Mouse (Mus musculus) spleen, adult 2 months (tissue): ENCODE measurements around the gene Lmbrd2. TPM values are rescaled to one million over a fixed set of nuclear protein-coding genes. Genes with fewer than 3 reads are reported as not detected.

Source experiments
- DNase-seq, 2 experiments: peaks; one replicate each; pipeline versions ENCODE4 v3.0.0 to v3.0.0-alpha.2; 2012 to 2021; ENCODE audit warnings: low spot score in 2 of 2, low read depth in 1 of 2
- H3K27ac ChIP-seq: fragments of 200-500 bp; 2 replicates; pipeline ENCODE4 v1.5.1; 2012; ENCODE audit warnings: low read length, inconsistent platforms; ENCODE audit not compliant: insufficient read depth
- H3K27me3 ChIP-seq: fragments of 200-500 bp; 2 replicates; pipeline ENCODE4 v1.6.1; 2012; ENCODE audit warnings: mild to moderate bottlenecking, moderate library complexity, low read length, inconsistent platforms; ENCODE audit not compliant: control insufficient read depth, insufficient read depth
- H3K36me3 ChIP-seq: fragments of 200-500 bp; 2 replicates; pipeline ENCODE4 v1.6.1; 2012; ENCODE audit warnings: mild to moderate bottlenecking, low read length, inconsistent platforms; ENCODE audit not compliant: control insufficient read depth, insufficient read depth
- H3K4me1 ChIP-seq: fragments of 200-500 bp; 2 replicates; pipeline ENCODE4 v1.6.1; 2011; ENCODE audit warnings: inconsistent platforms; ENCODE audit not compliant: control insufficient read depth, insufficient read depth, insufficient read length
- H3K4me3 ChIP-seq: fragments of 200-500 bp; 2 replicates; pipeline ENCODE4 v1.5.1; 2011; ENCODE audit warnings: mild to moderate bottlenecking, inconsistent platforms; ENCODE audit not compliant: insufficient read depth, insufficient read length; ENCODE audit errors: extremely low read depth
- CTCF ChIP-seq: fragments of 200-500 bp; IDR thresholded peaks from 2 replicates; pipeline ENCODE4 v1.5.1; 2011; ENCODE audit warnings: mild to moderate bottlenecking, inconsistent platforms; ENCODE audit not compliant: insufficient read depth, insufficient read length, insufficient replicate concordance; ENCODE audit errors: extremely low read depth
- POLR2A ChIP-seq: fragments of 200-500 bp; IDR thresholded peaks from 2 replicates; pipeline ENCODE4 v1.6.1; 2011; ENCODE audit warnings: low read depth, low read length, inconsistent platforms
- WGBS: fragments of 180-500 bp; shearing (Covaris S2); methylation state at CpG from one replicate; pipeline ENCODE4 v1.1.7; 2018; 5-methylcytosine and 5-hydroxymethylcytosine counted together
- polyA plus RNA-seq: library from polyadenylated mRNA; depleted of rRNA; stranded (reverse); fragments of >200 nt; gene quantifications from 2 replicates; pipeline ENCODE4 v1.2.3, GENCODE M21; 2012

Gene Lmbrd2
- polyA plus RNA-seq, 1 experiment, result 5.6 TPM

DNA sequence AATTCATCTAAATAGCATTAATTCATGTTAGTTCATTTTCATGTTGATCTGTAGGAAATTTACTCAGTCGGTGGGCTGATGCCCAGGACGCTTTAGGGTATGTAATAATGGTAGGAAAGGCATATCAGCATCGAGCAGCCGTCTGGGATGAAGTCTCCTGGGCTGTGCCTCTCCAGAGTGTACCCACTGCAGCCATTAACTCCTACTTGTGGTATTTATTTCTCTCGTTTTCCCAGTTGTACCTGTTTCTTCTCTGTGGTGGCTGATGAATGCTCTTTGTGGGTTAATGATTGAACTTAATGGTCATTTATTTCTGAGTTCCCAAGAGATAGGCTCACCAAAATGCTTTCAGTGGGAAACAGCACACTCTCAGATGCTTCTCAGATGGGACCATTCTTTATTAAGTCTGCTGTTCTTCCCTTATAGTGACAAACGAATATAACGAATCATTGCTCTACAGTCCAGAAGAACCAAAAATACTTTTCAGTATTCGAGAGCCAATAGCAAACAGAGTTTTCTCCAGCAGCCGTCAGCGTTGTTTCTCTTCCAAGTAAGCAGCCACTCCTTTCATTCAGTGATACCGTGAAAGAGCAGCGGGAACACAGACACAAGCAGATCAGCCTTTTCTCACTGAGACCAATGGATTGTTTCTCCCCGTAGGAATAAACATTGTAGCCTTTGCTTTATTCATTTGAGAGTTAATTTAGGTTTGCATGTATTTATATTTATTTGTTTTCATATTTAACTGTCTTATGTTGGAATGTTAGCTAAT is 33.9 kb upstream of the Lmbrd2 start:
- no peaks in the 10 kb centered on the region for H3K27me3 ChIP-seq
- H3K36me3 ChIP-seq, result peaks cover 14% of the 10 kb centered on the region
- no peak for DNase-seq
- H3K4me3 ChIP-seq, result no peak overlapping the region
- no peaks in the 10 kb centered on the region for H3K4me1 ChIP-seq
- WGBS, result 94% methylated on average over 13 of the region's 13 CpGs
- no peak for TF ChIP-seq POLR2A
- TF ChIP-seq CTCF, result no peak
- H3K27ac ChIP-seq, result no peak overlapping the region

- Histone ChIP-seq H3K36me3 (peaks cover 17% of the 10 kb centered on the region), H3K4me1 (no peaks in the 10 kb centered on the region), H3K27ac (no peak overlapping the region), H3K27me3 (no peaks in the 10 kb centered on the region), H3K4me3 (no peak overlapping the region)
- no peak for DNase-seq
- 83% methylated on average over 6 of the region's 6 CpGs for WGBS
- TF ChIP-seq CTCF (no peak), POLR2A (no peak)
Observed at GRCm38 (mm10) chr15:9110526-9111347, 29.6 kb upstream of the Lmbrd2 start.

DNA sequence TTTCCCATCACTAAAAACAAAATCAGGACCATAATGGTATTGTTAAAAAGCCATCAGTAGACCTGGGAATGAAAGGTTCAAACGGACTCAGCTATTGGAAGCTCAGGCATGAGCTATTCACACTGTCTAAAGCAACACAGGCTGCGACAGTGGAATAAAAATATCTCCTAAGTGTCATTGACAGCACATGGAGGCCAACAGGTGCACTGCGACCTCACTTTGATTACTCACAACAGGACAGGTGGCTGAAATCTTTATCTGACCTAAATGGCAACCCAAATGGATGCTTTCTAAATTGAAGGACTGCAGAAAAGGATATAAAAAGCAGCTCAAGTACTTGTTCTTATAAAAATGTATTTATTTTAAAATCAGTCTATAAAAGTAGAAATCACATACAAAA is 28.7 kb upstream of the Lmbrd2 start:
- 92% methylated on average over 3 of the region's 3 CpGs for WGBS
- no peak overlapping the region for H3K27ac ChIP-seq
- TF ChIP-seq CTCF, result no peak
- TF ChIP-seq POLR2A, result no peak

GRCm38 (mm10) chr15:9113556-9113955 is 26.8 kb upstream of the Lmbrd2 start:
- 88% methylated on average over 9 of the region's 9 CpGs for WGBS
- Histone ChIP-seq H3K4me3 (no peak overlapping the region), H3K4me1 (no peaks in the 10 kb centered on the region), H3K27me3 (no peaks in the 10 kb centered on the region), H3K36me3 (peaks cover 12% of the 10 kb centered on the region), H3K27ac (no peak overlapping the region)
- DNase-seq, result no peak
- TF ChIP-seq POLR2A (no peak), CTCF (no peak)

More for the DNA sequence above, 28.7 kb upstream of the Lmbrd2 start:
- no peaks in the 10 kb centered on the region for H3K27me3 ChIP-seq
- no peaks in the 10 kb centered on the region for H3K4me1 ChIP-seq
- no peak for DNase-seq
- H3K4me3 ChIP-seq, result no peak overlapping the region
- peaks cover 18% of the 10 kb centered on the region for H3K36me3 ChIP-seq

- H3K27me3 ChIP-seq, result no peaks in the 10 kb centered on the region
- H3K4me3 ChIP-seq, result no peak overlapping the region
- no peak overlapping the region for H3K27ac ChIP-seq
- DNase-seq, result no peak
- H3K36me3 ChIP-seq, result peaks cover 12% of the 10 kb centered on the region
- TF ChIP-seq CTCF (no peak), POLR2A (no peak)
- no peaks in the 10 kb centered on the region for H3K4me1 ChIP-seq
- 96% methylated on average over 4 of the region's 4 CpGs for WGBS
Observed at GRCm38 (mm10) chr15:9114131-9114530, 26.2 kb upstream of the Lmbrd2 start.

DNA sequence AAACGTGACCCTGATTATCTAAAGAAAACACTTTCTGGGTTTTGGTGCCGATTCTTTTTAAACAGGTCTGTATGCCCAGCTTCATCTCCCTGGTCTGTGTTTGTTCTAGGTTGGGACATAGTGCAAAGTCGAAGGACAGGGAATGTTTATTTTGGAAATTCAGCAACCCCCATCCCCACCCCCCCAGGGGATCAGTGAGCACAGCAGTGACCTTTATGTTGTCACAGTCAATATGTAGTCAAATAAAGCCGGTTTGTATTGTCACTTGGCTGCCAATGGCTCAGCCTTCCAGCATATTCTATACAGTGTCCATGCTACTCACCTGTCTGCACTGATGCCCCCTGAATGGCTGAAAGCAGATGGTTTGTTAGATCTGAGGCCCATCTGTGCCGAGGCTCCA is 25.8 kb upstream of the Lmbrd2 start:
- 90% methylated on average over 5 of the region's 5 CpGs for WGBS
- DNase-seq, result no peak
- TF ChIP-seq POLR2A, result no peak
- TF ChIP-seq CTCF, result no peak
- no peak overlapping the region for H3K27ac ChIP-seq
- H3K4me3 ChIP-seq, result no peak overlapping the region
- H3K27me3 ChIP-seq, result no peaks in the 10 kb centered on the region
- H3K36me3 ChIP-seq, result peaks cover 12% of the 10 kb centered on the region
- no peaks in the 10 kb centered on the region for H3K4me1 ChIP-seq

DNA sequence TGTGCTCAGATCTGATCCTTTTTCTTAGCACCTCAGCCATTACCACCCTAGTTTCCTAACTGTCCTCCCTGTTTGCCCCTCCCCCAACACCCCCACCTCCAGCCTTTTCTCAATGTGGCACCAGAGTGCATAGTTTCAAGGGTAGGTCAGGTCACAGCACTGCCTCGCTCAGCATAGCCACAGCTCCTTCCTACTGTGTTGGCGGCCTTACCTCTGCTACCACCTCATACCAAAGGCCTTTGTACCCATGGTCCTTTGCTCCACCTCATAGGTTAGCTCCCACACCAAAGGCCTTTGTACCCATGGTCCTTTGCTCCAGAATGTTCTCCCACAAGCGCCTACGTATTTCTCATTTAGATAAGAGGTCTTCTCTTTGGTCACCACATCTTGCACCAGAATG is 21.5 kb upstream of the Lmbrd2 start:
- peaks cover 9% of the 10 kb centered on the region for H3K36me3 ChIP-seq
- H3K27ac ChIP-seq, result no peak overlapping the region
- H3K4me3 ChIP-seq, result no peak overlapping the region
- TF ChIP-seq POLR2A (no peak), CTCF (no peak)
- H3K27me3 ChIP-seq, result no peaks in the 10 kb centered on the region
- WGBS, result 93% methylated on average over 4 of the region's 4 CpGs
- DNase-seq, result no peak
- H3K4me1 ChIP-seq, result no peaks in the 10 kb centered on the region
